Mouse (Mus musculus) kidney, adult 2 months (tissue): ENCODE data around the gene Egln1. TPM values are rescaled to one million over a fixed set of nuclear protein-coding genes. Genes with fewer than 3 reads are reported as not detected.
A peak's percentile ranks its signal among the peaks of the same experiment; 100 is the strongest.

Source experiments
- DNase-seq: peaks from one replicate; pipeline ENCODE4 v3.0.0; 2021
- H3K27ac ChIP-seq: fragments of 200-500 bp; 2 replicates; pipeline ENCODE4 v1.5.1; 2012; ENCODE audit warnings: low read depth, low read length, control low read depth, inconsistent platforms; ENCODE audit not compliant: insufficient read depth
- H3K27me3 ChIP-seq: fragments of 200-500 bp; replicated peaks from 2 replicates; pipeline ENCODE4 v1.6.1; 2012; ENCODE audit warnings: mild to moderate bottlenecking, moderate library complexity, low read length, inconsistent platforms; ENCODE audit not compliant: control insufficient read depth, insufficient read depth
- H3K36me3 ChIP-seq: fragments of 200-500 bp; 2 replicates; pipeline ENCODE4 v1.6.1; 2012; ENCODE audit warnings: mild to moderate bottlenecking, moderate library complexity, low read length, inconsistent platforms; ENCODE audit not compliant: control insufficient read depth, insufficient read depth
- H3K4me1 ChIP-seq: fragments of 200-500 bp; 2 replicates; pipeline ENCODE4 v1.6.1; 2011; ENCODE audit warnings: low read length; ENCODE audit not compliant: control insufficient read depth, insufficient read depth
- H3K4me3 ChIP-seq: fragments of 200-500 bp; 2 replicates; pipeline ENCODE4 v1.5.1; 2011; ENCODE audit warnings: mild to moderate bottlenecking, low read depth, low read length, control low read depth; ENCODE audit not compliant: insufficient read depth
- CTCF ChIP-seq: fragments of 200-500 bp; conservative IDR thresholded peaks from 2 replicates; pipeline ENCODE4 v1.5.1; 2011; ENCODE audit warnings: low read depth, mild to moderate bottlenecking, control low read depth, low read length, moderate library complexity, mixed read lengths; ENCODE audit not compliant: insufficient read depth, insufficient read length
- POLR2A ChIP-seq: fragments of 200-500 bp; IDR thresholded peaks from one replicate; pipeline ENCODE4 v1.6.1; 2011; ENCODE audit warnings: low read depth, low read length, control low read depth
- WGBS: fragments of 180-500 bp; shearing (Covaris S2); methylation state at CpG from one replicate; pipeline ENCODE4 v1.1.7; 2018; 5-methylcytosine and 5-hydroxymethylcytosine counted together
- polyA plus RNA-seq: library from polyadenylated mRNA; depleted of rRNA; stranded (reverse); fragments of >200 nt; gene quantifications from 2 replicates; pipeline ENCODE4 v1.2.3, GENCODE M21; 2012; rRNA removed

Gene Egln1
- polyA plus RNA-seq, 1 experiment, result 38.8 TPM

DNA sequence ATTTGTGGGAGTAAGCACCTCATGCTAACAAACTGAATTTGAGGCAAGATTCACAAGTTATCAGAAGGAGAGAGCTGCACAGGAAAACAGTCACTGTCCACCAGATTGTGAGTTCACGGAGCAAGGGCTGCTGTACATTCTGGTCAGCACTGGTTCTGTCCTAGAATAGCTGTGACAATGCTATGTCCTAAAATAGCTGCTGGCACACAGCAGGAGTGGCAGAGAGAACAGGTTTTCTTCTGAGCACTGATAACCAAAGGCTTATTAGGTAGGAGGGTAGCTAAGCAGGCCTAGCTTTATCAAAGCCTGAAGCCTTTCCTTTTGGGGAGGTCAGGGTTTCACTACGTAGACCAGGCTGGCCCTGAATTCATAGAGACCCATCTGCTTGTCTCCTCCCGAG is 88.9 kb downstream of the Egln1 start:
- no peak for DNase-seq
- Histone ChIP-seq H3K4me1 (peaks cover 5% of the 10 kb centered on the region; the same call in 1 of the 2 replicates), H3K27ac (no peak overlapping the region), H3K27me3 (no peaks in the 10 kb centered on the region), H3K4me3 (no peak overlapping the region), H3K36me3 (no peaks in the 10 kb centered on the region; the same call in 1 of the 2 replicates)
- TF ChIP-seq POLR2A (no peak), CTCF (no peak)
- WGBS, result 93% methylated on average over 3 of the region's 3 CpGs

DNA sequence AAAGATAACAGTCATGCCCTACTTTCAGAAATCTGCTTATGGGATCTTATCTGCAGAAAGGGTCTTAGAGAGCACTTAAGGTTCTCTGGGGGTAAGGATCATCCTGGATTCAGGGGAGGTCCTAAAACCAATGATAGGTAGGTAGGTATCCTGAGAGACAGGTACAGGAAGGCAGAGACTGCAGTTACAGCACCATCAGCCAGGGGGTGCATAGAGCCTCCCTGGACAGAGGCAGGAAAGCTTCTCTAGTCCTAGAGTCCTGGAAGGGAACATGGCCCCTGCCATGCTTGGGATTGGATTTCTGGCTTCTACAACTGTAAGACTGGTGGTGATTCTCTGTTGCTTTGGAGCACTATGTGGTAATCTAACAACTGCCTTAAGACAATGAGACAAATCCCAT is 89.7 kb downstream of the Egln1 start:
- H3K4me3 ChIP-seq, result no peak overlapping the region
- H3K4me1 ChIP-seq, result peaks cover 5% of the 10 kb centered on the region; the same call in 1 of the 2 replicates
- H3K27me3 ChIP-seq, result no peaks in the 10 kb centered on the region
- no peak overlapping the region for H3K27ac ChIP-seq
- H3K36me3 ChIP-seq, result no peaks in the 10 kb centered on the region; the same call in 1 of the 2 replicates
- DNase-seq, result peak; percentile 47
- TF ChIP-seq POLR2A (no peak), CTCF (peak; percentile 71)

Other genes with a start within 250 kb of the Egln1 start
- gene Ttc13, start 227.3 kb downstream of the Egln1 start, polyA plus RNA-seq, result 9.4 and 11.8 TPM in 2 replicates
- gene Arv1, start 227.2 kb downstream of the Egln1 start, polyA plus RNA-seq, result 8.8 and 13.9 TPM in 2 replicates
- 1.9 TPM in 2 replicates for gene Fam89a, start 197.5 kb downstream of the Egln1 start, polyA plus RNA-seq
- 0.14 and 0.30 TPM in 2 replicates for gene Trim67, start 156.2 kb downstream of the Egln1 start, polyA plus RNA-seq
- gene Gnpat, start 86.3 kb downstream of the Egln1 start, polyA plus RNA-seq, result 69.7 and 72.9 TPM in 2 replicates
- 13.6 and 13.8 TPM in 2 replicates for gene 2810004N23Rik, start 86.2 kb downstream of the Egln1 start, polyA plus RNA-seq
- gene Exoc8, start 51.6 kb downstream of the Egln1 start, polyA plus RNA-seq, result 8.2 and 8.4 TPM in 2 replicates
- gene Sprtn, start 51.4 kb downstream of the Egln1 start, polyA plus RNA-seq, result 8.3 and 9.5 TPM in 2 replicates
- gene Tsnax, start 63.7 kb upstream of the Egln1 start, polyA plus RNA-seq, result 29.6 and 37.8 TPM in 2 replicates
- 0.46 and 0.58 TPM in 2 replicates for gene Disc1, start 104.9 kb upstream of the Egln1 start, polyA plus RNA-seq